10 mouse cellular contexts compared by ENCODE assay signal in the genomic region with DNA sequence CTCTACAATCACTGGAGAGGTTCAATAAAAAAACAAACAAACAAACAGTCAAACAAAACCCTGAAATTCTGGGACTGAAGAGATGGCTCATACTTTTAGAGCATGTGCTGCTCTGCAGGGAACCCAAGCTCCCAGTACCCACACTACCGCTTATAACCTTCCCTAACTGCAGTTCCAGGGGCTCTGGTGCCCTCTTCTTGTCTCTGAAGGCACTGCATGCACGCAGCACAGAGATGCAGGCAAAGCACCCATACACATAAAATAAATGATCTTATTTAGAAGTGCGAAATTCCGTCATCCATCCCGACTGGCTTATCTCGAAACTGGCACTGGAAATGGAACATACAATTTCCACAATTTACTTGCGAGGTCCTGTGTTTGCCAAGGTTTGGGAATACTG.
A peak's percentile ranks its signal among the peaks of the same experiment; 100 is the strongest.
DNase-seq lines count a peak whose midpoint lies in the region; ATAC-seq and TF ChIP-seq lines count a peak whose summit lies in the region.
"Had no signal": no experiment of that assay in that cellular context is flagged by ENCODE, and none has a peak within 500 bp of the region (broad histone marks: within the 10 kb centered on the region; RNA-seq: fewer than 3 reads in every experiment).

No protein-coding gene starts in this region.

- WGBS in liver, embryonic 14.5 days (ENCODE audit: insufficient replicate concordance): 42% methylated on average over 7 of the region's 7 CpGs
- 55% methylated on average over 7 of the region's 7 CpGs for WGBS in liver, embryonic 11.5 days
- 63% methylated on average over 7 of the region's 7 CpGs for WGBS in embryonic facial prominence, embryonic 11.5 days
- 64% methylated on average over 7 of the region's 7 CpGs for WGBS in intestine, embryonic 15.5 days
- whole genome bisulfite sequencing in midbrain, embryonic 10.5 days: 66% methylated on average over 7 of the region's 7 CpGs

- TF ChIP-seq EP300 in liver, embryonic 14.5 days (IDR thresholded peaks at IDR 0.05; ENCODE audit: low read depth): no peak

- TF ChIP-seq CTCF in liver, embryonic 14.5 days (IDR thresholded peaks at IDR 0.05; ENCODE audit: low read depth): peak; percentile 54

- DNase-seq in adrenal gland, postnatal 25 days: peak; percentile 28
- no peak for DNase-seq in adrenal gland, postnatal 4 days (ENCODE audit: low spot score in 2 of 2)
- DNase-seq in liver, embryonic 14.5 days (ENCODE audit: low read depth in 3 of 3, low spot score in 3 of 3): no peak
- no peak for DNase-seq in liver, embryonic 11.5 days (ENCODE audit: low spot score)
- peak; percentile 10 for DNase-seq in embryonic facial prominence, embryonic 11.5 days (ENCODE audit: low spot score)
- DNase-seq in thymus, postnatal 14 days: peak; percentile 58
- no peak for DNase-seq in midbrain, embryonic 10.5 days (ENCODE audit: low spot score)
- DNase-seq: left cerebral cortex, postnatal 4 days had no signal

- ATAC-seq in liver, embryonic 14.5 days (ENCODE audit: insufficient read depth): no peak
- ATAC-seq in liver, embryonic 11.5 days (replicated peaks; ENCODE audit: low FRiP score): no peak
- ATAC-seq in embryonic facial prominence, embryonic 11.5 days (replicated peaks; ENCODE audit: insufficient number of reproducible peaks, low FRiP score, low TSS enrichment, low read depth): no peak
- no peak for ATAC-seq in intestine, embryonic 15.5 days

- H3K27me3 ChIP-seq in liver, embryonic 14.5 days (ENCODE audit: control insufficient read depth, insufficient read depth, low read length): no peaks in the 10 kb centered on the region
- H3K27me3 ChIP-seq in liver, embryonic 11.5 days (replicated peaks; ENCODE audit: control insufficient read depth, insufficient read depth, low read length): no peaks in the 10 kb centered on the region
- no peaks in the 10 kb centered on the region for H3K27me3 ChIP-seq in embryonic facial prominence, embryonic 11.5 days (ENCODE audit: control insufficient read depth, insufficient read depth, low read length)
- no peaks in the 10 kb centered on the region for H3K27me3 ChIP-seq in intestine, embryonic 15.5 days (replicated peaks)
- H3K27me3 ChIP-seq in midbrain, embryonic 10.5 days (ENCODE audit: low read depth, poor library complexity, severe bottlenecking): peaks cover 38% of the 10 kb centered on the region
- H3K27me3 ChIP-seq: embryonic facial prominence, embryonic 12.5 days had no signal

- H3K27ac ChIP-seq in liver, embryonic 14.5 days: no peak overlapping the region
- no peak overlapping the region for H3K27ac ChIP-seq in liver, embryonic 11.5 days (ENCODE audit: low read depth, low read length)
- no peak overlapping the region for H3K27ac ChIP-seq in embryonic facial prominence, embryonic 11.5 days (replicated peaks; ENCODE audit: low read depth, low read length)
- H3K27ac ChIP-seq in intestine, embryonic 15.5 days: no peak overlapping the region
- no peak overlapping the region for H3K27ac ChIP-seq in midbrain, embryonic 10.5 days (replicated peaks)
- H3K27ac ChIP-seq: embryonic facial prominence, embryonic 12.5 days had no signal

- H3K4me1 ChIP-seq in liver, embryonic 14.5 days (replicated peaks; ENCODE audit: control insufficient read depth in 2 of 2, insufficient read depth in 2 of 2, low read length in 1 of 2): no peaks in the 10 kb centered on the region
- H3K4me1 ChIP-seq in liver, embryonic 11.5 days (replicated peaks; ENCODE audit: control insufficient read depth, insufficient read depth, low read length): no peaks in the 10 kb centered on the region
- H3K4me1 ChIP-seq in embryonic facial prominence, embryonic 11.5 days (ENCODE audit: control insufficient read depth, insufficient read depth, low read length): no peaks in the 10 kb centered on the region
- H3K4me1 ChIP-seq in intestine, embryonic 15.5 days (replicated peaks): no peaks in the 10 kb centered on the region
- H3K4me1 ChIP-seq in midbrain, embryonic 10.5 days: peaks cover 35% of the 10 kb centered on the region
- H3K4me1 ChIP-seq: embryonic facial prominence, embryonic 12.5 days had no signal

- H3K36me3 ChIP-seq in liver, embryonic 14.5 days (replicated peaks; ENCODE audit: control insufficient read depth, insufficient read depth, low read depth): no peaks in the 10 kb centered on the region
- no peaks in the 10 kb centered on the region for H3K36me3 ChIP-seq in liver, embryonic 11.5 days (ENCODE audit: control insufficient read depth, insufficient read depth, low read length)
- no peaks in the 10 kb centered on the region for H3K36me3 ChIP-seq in embryonic facial prominence, embryonic 11.5 days (replicated peaks; ENCODE audit: control insufficient read depth, insufficient read depth, low read depth, low read length)
- no peaks in the 10 kb centered on the region for H3K36me3 ChIP-seq in intestine, embryonic 15.5 days
- no peaks in the 10 kb centered on the region for H3K36me3 ChIP-seq in midbrain, embryonic 10.5 days
- H3K36me3 ChIP-seq: embryonic facial prominence, embryonic 12.5 days had no signal

- no peaks in the 10 kb centered on the region for H3K9me3 ChIP-seq in liver, embryonic 14.5 days (ENCODE audit: control insufficient read depth, low read length)
- no peaks in the 10 kb centered on the region for H3K9me3 ChIP-seq in liver, embryonic 11.5 days (ENCODE audit: control insufficient read depth, low read length)
- no peaks in the 10 kb centered on the region for H3K9me3 ChIP-seq in embryonic facial prominence, embryonic 11.5 days (replicated peaks; ENCODE audit: control insufficient read depth, low read length)
- no peaks in the 10 kb centered on the region; the same call in 1 of the 2 replicates for H3K9me3 ChIP-seq in intestine, embryonic 15.5 days
- no peaks in the 10 kb centered on the region for H3K9me3 ChIP-seq in midbrain, embryonic 10.5 days (replicated peaks)
- H3K9me3 ChIP-seq: embryonic facial prominence, embryonic 12.5 days had no signal

- no peak overlapping the region for H3K4me3 ChIP-seq in liver, embryonic 14.5 days (ENCODE audit: insufficient read depth in 1 of 2, low read depth in 2 of 2, low read length in 2 of 2)
- H3K4me3 ChIP-seq in liver, embryonic 11.5 days (ENCODE audit: low read depth, low read length): no peak overlapping the region
- H3K4me3 ChIP-seq in embryonic facial prominence, embryonic 11.5 days (ENCODE audit: low read depth, low read length): no peak overlapping the region
- no peak overlapping the region for H3K4me3 ChIP-seq in intestine, embryonic 15.5 days (replicated peaks)
- no peak overlapping the region for H3K4me3 ChIP-seq in midbrain, embryonic 10.5 days
- H3K4me3 ChIP-seq: embryonic facial prominence, embryonic 12.5 days had no signal

- H3K4me2 ChIP-seq in liver, embryonic 14.5 days (ENCODE audit: low read depth): no peak overlapping the region
- H3K4me2 ChIP-seq in liver, embryonic 11.5 days: no peak overlapping the region
- H3K4me2 ChIP-seq in embryonic facial prominence, embryonic 11.5 days (ENCODE audit: low read depth, low read length): no peak overlapping the region
- H3K4me2 ChIP-seq in intestine, embryonic 15.5 days (replicated peaks): no peak overlapping the region
- H3K4me2 ChIP-seq: embryonic facial prominence, embryonic 12.5 days had no signal

- no peak overlapping the region for H3K9ac ChIP-seq in liver, embryonic 14.5 days (replicated peaks)
- H3K9ac ChIP-seq in liver, embryonic 11.5 days (ENCODE audit: low read depth, low read length): no peak overlapping the region
- no peak overlapping the region for H3K9ac ChIP-seq in embryonic facial prominence, embryonic 11.5 days (replicated peaks; ENCODE audit: low read length)
- no peak overlapping the region for H3K9ac ChIP-seq in intestine, embryonic 15.5 days
- H3K9ac ChIP-seq: embryonic facial prominence, embryonic 12.5 days had no signal

Comparison
In these comparisons a context has a peak if more than half of its experiments do, and no peak if none do; other contexts are left out.
1. DNase-seq: peak in adrenal gland, postnatal 25 days (single experiment), embryonic facial prominence, embryonic 11.5 days (single experiment) and thymus, postnatal 14 days (single experiment); none in adrenal gland, postnatal 4 days (0 of 2), liver, embryonic 14.5 days (0 of 3), liver, embryonic 11.5 days (single experiment) and midbrain, embryonic 10.5 days (single experiment).